Mouse (Mus musculus): ENCODE measurements around the gene Scmh1. TPM values are rescaled to one million over a fixed set of nuclear protein-coding genes. Genes with fewer than 3 reads are reported as not detected.

Gene Scmh1
- polyA plus RNA-seq (2012; rRNA removed) = 29.5 and 36.9 TPM in 2 replicates

GRCm38 (mm10) chr4:120405144-120405805 lies at the start of gene Scmh1:
Gene Scmh1 (plus strand): TSS chr4:120405281.
- H3K4me1 ChIP-seq (ENCODE audit: control insufficient read depth, insufficient read depth, low read length) = peaks cover 5% of the 10 kb centered on the region
- no peak for TF ChIP-seq CTCF (IDR thresholded peaks at IDR 0.05; ENCODE audit: insufficient read depth, low read length)
- 0 out of 2 replicates have a peak, but pooled peaks have one; percentile 24 for TF ChIP-seq POLR2A (IDR thresholded peaks at IDR 0.05; ENCODE audit: borderline replicate concordance, extremely low read depth, low read depth, low read length)
- peak within 1 kb of the TSS; percentile 78 for H3K4me3 ChIP-seq (replicated peaks; ENCODE audit: extremely low read depth, low read depth, low read length)
- under 1% methylated on average over 92 of the region's 102 CpGs for WGBS
- peak; percentile 80 for DNase-seq

DNA sequence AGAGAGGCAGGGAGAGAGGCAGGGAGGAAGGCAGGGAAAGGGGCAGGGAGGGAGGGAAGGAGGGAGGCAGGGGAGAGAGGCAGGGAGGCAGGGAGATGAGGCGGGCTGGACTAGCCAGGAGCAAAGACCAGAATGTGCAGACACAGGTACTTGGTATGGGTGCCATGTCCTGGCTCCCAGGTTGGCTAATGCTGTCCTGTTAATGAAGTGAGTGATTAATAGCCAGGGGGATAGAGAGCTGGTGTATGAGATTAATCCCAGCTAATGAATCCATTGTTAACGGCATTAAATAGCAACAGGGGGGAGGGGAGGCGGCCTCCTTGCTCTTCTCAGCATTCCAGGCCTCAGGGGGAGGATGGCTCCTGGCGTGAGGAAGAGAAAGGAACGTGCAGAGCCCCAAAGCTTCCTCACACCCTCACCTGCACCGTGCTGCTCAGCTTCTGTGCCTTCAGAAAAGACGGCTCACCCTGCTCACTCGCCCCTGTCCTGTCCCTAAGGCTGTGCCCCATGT lies 45.0 kb upstream of the Scmh1 start:
- TF ChIP-seq POLR2A (IDR thresholded peaks at IDR 0.05; ENCODE audit: borderline replicate concordance, extremely low read depth, low read depth, low read length) (no peak), CTCF (IDR thresholded peaks at IDR 0.05; ENCODE audit: insufficient read depth, low read length) (no peak)
- no peak for DNase-seq
- Histone ChIP-seq H3K4me1 (ENCODE audit: control insufficient read depth, insufficient read depth, low read length) (no peaks in the 10 kb centered on the region), H3K4me3 (replicated peaks; ENCODE audit: extremely low read depth, low read depth, low read length) (no peak overlapping the region)
- WGBS = 17% methylated on average over 8 of the region's 8 CpGs

DNA sequence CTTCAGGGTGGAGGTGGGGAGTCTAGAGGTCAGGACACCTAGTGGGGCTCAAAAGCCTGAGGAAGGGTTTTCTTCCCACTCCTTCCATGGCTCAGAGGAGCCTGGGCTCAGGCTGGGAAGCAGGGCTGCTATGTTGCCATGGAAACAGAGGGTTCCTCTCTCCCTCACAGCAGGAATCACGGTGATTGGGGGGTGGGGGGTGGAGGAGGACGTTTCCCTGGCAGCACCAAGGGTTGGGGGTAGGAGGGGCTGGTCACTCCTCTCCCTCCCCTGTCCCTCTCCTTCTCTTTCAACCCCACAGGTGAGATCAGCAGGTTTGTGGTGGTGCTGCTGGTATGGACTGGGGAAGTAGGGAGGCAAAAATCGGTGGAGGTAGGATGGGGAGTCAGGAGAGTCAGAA lies 40.4 kb upstream of the Scmh1 start:
- no peak for DNase-seq
- H3K4me3 ChIP-seq (replicated peaks; ENCODE audit: extremely low read depth, low read depth, low read length) = no peak overlapping the region
- TF ChIP-seq CTCF (IDR thresholded peaks at IDR 0.05; ENCODE audit: insufficient read depth, low read length) = no peak
- no peak for TF ChIP-seq POLR2A (IDR thresholded peaks at IDR 0.05; ENCODE audit: borderline replicate concordance, extremely low read depth, low read depth, low read length)
- WGBS = 9% methylated on average over 3 of the region's 3 CpGs
- H3K4me1 ChIP-seq (ENCODE audit: control insufficient read depth, insufficient read depth, low read length) = peaks cover 6% of the 10 kb centered on the region; the same call in 1 of the 2 replicates

- Histone ChIP-seq H3K4me3 (replicated peaks; ENCODE audit: extremely low read depth, low read depth, low read length) (no peak overlapping the region), H3K4me1 (ENCODE audit: control insufficient read depth, insufficient read depth, low read length) (peaks cover 6% of the 10 kb centered on the region; the same call in 1 of the 2 replicates)
- no peak for DNase-seq
- WGBS = 38% methylated on average over 5 of the region's 5 CpGs
- TF ChIP-seq POLR2A (IDR thresholded peaks at IDR 0.05; ENCODE audit: borderline replicate concordance, extremely low read depth, low read depth, low read length) (no peak), CTCF (IDR thresholded peaks at IDR 0.05; ENCODE audit: insufficient read depth, low read length) (no peak)
Observed at GRCm38 (mm10) chr4:120365456-120365855, 39.6 kb upstream of the Scmh1 start.

- no peak for DNase-seq
- 66% methylated on average over 2 of the region's 2 CpGs for WGBS
- no peak for TF ChIP-seq POLR2A (IDR thresholded peaks at IDR 0.05; ENCODE audit: borderline replicate concordance, extremely low read depth, low read depth, low read length)
- no peak for TF ChIP-seq CTCF (IDR thresholded peaks at IDR 0.05; ENCODE audit: insufficient read depth, low read length)
- H3K4me3 ChIP-seq (replicated peaks; ENCODE audit: extremely low read depth, low read depth, low read length) = no peak overlapping the region
- peaks cover 6% of the 10 kb centered on the region; the same call in 1 of the 2 replicates for H3K4me1 ChIP-seq (ENCODE audit: control insufficient read depth, insufficient read depth, low read length)
Observed at GRCm38 (mm10) chr4:120368031-120368430, 37.0 kb upstream of the Scmh1 start.

DNA sequence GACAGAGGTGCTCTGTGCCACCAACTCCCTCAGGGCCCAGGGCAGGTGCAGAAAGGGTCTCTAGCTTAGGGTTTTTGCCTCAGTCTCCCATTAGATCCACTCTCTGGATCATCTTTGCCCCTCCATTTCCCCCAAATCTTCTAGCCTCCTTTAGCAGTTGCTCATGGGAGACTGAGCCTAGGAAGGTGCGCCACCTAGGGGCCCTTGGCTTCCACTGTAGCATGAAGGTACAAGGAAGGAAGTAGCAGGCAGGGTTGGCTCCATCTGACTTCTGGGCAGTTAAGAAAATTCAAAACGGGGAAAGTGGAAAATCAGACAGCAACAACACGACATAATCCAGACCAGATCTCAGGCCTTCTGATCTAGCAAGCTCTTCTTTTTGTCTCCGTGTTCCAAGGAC lies 36.4 kb upstream of the Scmh1 start:
- TF ChIP-seq CTCF (IDR thresholded peaks at IDR 0.05; ENCODE audit: insufficient read depth, low read length) (peak; percentile 79), POLR2A (IDR thresholded peaks at IDR 0.05; ENCODE audit: borderline replicate concordance, extremely low read depth, low read depth, low read length) (no peak)
- H3K4me3 ChIP-seq (replicated peaks; ENCODE audit: extremely low read depth, low read depth, low read length) = no peak overlapping the region
- H3K4me1 ChIP-seq (ENCODE audit: control insufficient read depth, insufficient read depth, low read length) = peaks cover 6% of the 10 kb centered on the region; the same call in 1 of the 2 replicates
- whole genome bisulfite sequencing = 9% methylated on average over 4 of the region's 4 CpGs
- peak; percentile 47 for DNase-seq

- Histone ChIP-seq H3K4me3 (replicated peaks; ENCODE audit: extremely low read depth, low read depth, low read length) (no peak overlapping the region), H3K4me1 (ENCODE audit: control insufficient read depth, insufficient read depth, low read length) (peaks cover 6% of the 10 kb centered on the region; the same call in 1 of the 2 replicates)
- WGBS = 28% methylated on average over 2 of the region's 2 CpGs
- TF ChIP-seq CTCF (IDR thresholded peaks at IDR 0.05; ENCODE audit: insufficient read depth, low read length) = no peak
- TF ChIP-seq POLR2A (IDR thresholded peaks at IDR 0.05; ENCODE audit: borderline replicate concordance, extremely low read depth, low read depth, low read length) = no peak
- DNase-seq = no peak
Observed at GRCm38 (mm10) chr4:120369156-120369555, 35.9 kb upstream of the Scmh1 start.

GRCm38 (mm10) chr4:120369861-120370366 lies 35.2 kb upstream of the Scmh1 start:
- TF ChIP-seq POLR2A (IDR thresholded peaks at IDR 0.05; ENCODE audit: borderline replicate concordance, extremely low read depth, low read depth, low read length) (no peak), CTCF (IDR thresholded peaks at IDR 0.05; ENCODE audit: insufficient read depth, low read length) (no peak)

GRCm38 (mm10) chr4:120372838-120373237 lies 32.2 kb upstream of the Scmh1 start:
- DNase-seq = no peak
- Histone ChIP-seq H3K4me1 (ENCODE audit: control insufficient read depth, insufficient read depth, low read length) (peaks cover 6% of the 10 kb centered on the region; the same call in 1 of the 2 replicates), H3K4me3 (replicated peaks; ENCODE audit: extremely low read depth, low read depth, low read length) (no peak overlapping the region)
- no peak for TF ChIP-seq POLR2A (IDR thresholded peaks at IDR 0.05; ENCODE audit: borderline replicate concordance, extremely low read depth, low read depth, low read length)
- TF ChIP-seq CTCF (IDR thresholded peaks at IDR 0.05; ENCODE audit: insufficient read depth, low read length) = no peak
- 81% methylated on average over 3 of the region's 3 CpGs for WGBS

More at GRCm38 (mm10) chr4:120369861-120370366, 35.2 kb upstream of the Scmh1 start:
- peak; percentile 52 for DNase-seq
- Histone ChIP-seq H3K4me3 (replicated peaks; ENCODE audit: extremely low read depth, low read depth, low read length) (peak overlapping the region; percentile 46), H3K4me1 (ENCODE audit: control insufficient read depth, insufficient read depth, low read length) (peaks cover 6% of the 10 kb centered on the region; the same call in 1 of the 2 replicates)
- 41% methylated on average over 10 of the region's 10 CpGs for WGBS
